Mouse (Mus musculus) forebrain, embryonic 11.5 days (tissue): Measurements from ENCODE around the gene Ptpn18. TPM values are rescaled to one million over a fixed set of nuclear protein-coding genes. Genes with fewer than 3 reads are reported as not detected.
A peak's percentile ranks its signal among the peaks of the same experiment; 100 is the strongest.
"Not testable (repeated sequence)": the region's sequence is repeated elsewhere in the genome, so short reads cannot be mapped to it uniquely, and the experiment has no call there.

Experiments used
- ATAC-seq: fragments of 200-750 bp; cut with Nextera tagmentation; replicated peaks from 2 replicates; pipeline ENCODE4 v1.8.0; 2017; ENCODE audit warnings: moderate TSS enrichment; ENCODE audit not compliant: low FRiP score
- DNase-seq: peaks from one replicate; pipeline ENCODE4 v3.0.0-alpha.2; 2017; ENCODE audit warnings: low spot score
- H3K27ac ChIP-seq: fragments of 300-500 bp; sonication (generic); 2 replicates; pipeline ENCODE4 v1.5.1; 2014; ENCODE audit warnings: low read depth, low read length
- H3K27me3 ChIP-seq: fragments of 300-500 bp; sonication (generic); 2 replicates; pipeline ENCODE4 v1.6.1; 2014; ENCODE audit warnings: mild to moderate bottlenecking, low read length, mixed read lengths; ENCODE audit not compliant: control insufficient read depth, insufficient read depth
- H3K36me3 ChIP-seq: fragments of 300-500 bp; sonication (generic); 2 replicates; pipeline ENCODE4 v1.6.1; 2014; ENCODE audit warnings: mild to moderate bottlenecking, low read length, moderate library complexity, mixed read lengths; ENCODE audit not compliant: control insufficient read depth, insufficient read depth
- H3K4me1 ChIP-seq: fragments of 300-500 bp; sonication (generic); replicated peaks from 2 replicates; pipeline ENCODE4 v1.6.1; 2014; ENCODE audit warnings: low read length, mixed read lengths; ENCODE audit not compliant: control insufficient read depth, insufficient read depth
- H3K4me2 ChIP-seq: fragments of 300-500 bp; sonication (generic); 2 replicates; pipeline ENCODE4 v1.6.1; 2014; ENCODE audit warnings: low read depth, mild to moderate bottlenecking, low read length, moderate library complexity, mixed read lengths; ENCODE audit not compliant: severe bottlenecking
- H3K4me3 ChIP-seq: fragments of 300-500 bp; sonication (generic); 2 replicates; pipeline ENCODE4 v1.5.1; 2014; ENCODE audit warnings: low read depth, low read length
- H3K9ac ChIP-seq: fragments of 300-500 bp; sonication (generic); 2 replicates; pipeline ENCODE4 v1.6.1; 2014; ENCODE audit warnings: low read length
- H3K9me3 ChIP-seq: fragments of 300-500 bp; sonication (generic); 2 replicates; pipeline ENCODE4 v1.6.1; 2016; ENCODE audit warnings: low read length, mixed read lengths; ENCODE audit not compliant: control insufficient read depth
- WGBS: fragments of 180-500 bp; shearing (Covaris S2); extraction: QIAGEN DNeasy Blood & Tissue Kit; methylation state at CpG from one replicate; pipeline ENCODE4 v1.1.7; 2014; 5-methylcytosine and 5-hydroxymethylcytosine counted together
- polyA plus RNA-seq: library from polyadenylated mRNA; unstranded; fragments of >200 nt; fragmentation: Nextera tagmentation; extraction: Ambion mirVana; gene quantifications from 2 replicates; pipeline ENCODE4 v1.2.1, GENCODE M21; 2014

The Ptpn18 gene
- polyA plus RNA-seq, 1 experiment from 2014 or later: 4.6 TPM

- WGBS: under 1% methylated on average over 30 of the region's 30 CpGs
- peaks cover 4% of the 10 kb centered on the region; the same call in 1 of the 2 replicates for H3K4me1 ChIP-seq
- peak; percentile 25 for ATAC-seq
- H3K4me2 ChIP-seq: peak overlapping the region; percentile 52
- peaks cover 13% of the 10 kb centered on the region; the same call in 1 of the 2 replicates for H3K9me3 ChIP-seq
- peak overlapping the region; percentile 59 for H3K4me3 ChIP-seq
- peak; percentile 94 for DNase-seq
- peak overlapping the region; percentile 84 for H3K9ac ChIP-seq
- H3K27me3 ChIP-seq: no peaks in the 10 kb centered on the region
- peak overlapping the region; percentile 65 for H3K27ac ChIP-seq
- H3K36me3 ChIP-seq: peaks cover 4% of the 10 kb centered on the region; the same call in 1 of the 2 replicates
Measured at GRCm38 (mm10) chr1:34434660-34435160, 24.9 kb upstream of the Ptpn18 start.

- Histone ChIP-seq H3K27ac (peak overlapping the region; percentile 65), H3K4me1 (peaks cover 4% of the 10 kb centered on the region; the same call in 1 of the 2 replicates), H3K4me2 (peak overlapping the region; percentile 52), H3K4me3 (peak overlapping the region; percentile 59), H3K36me3 (peaks cover 4% of the 10 kb centered on the region; the same call in 1 of the 2 replicates), H3K9ac (peak overlapping the region; percentile 84), H3K9me3 (peaks cover 6% of the 10 kb centered on the region; the same call in 1 of the 2 replicates), H3K27me3 (no peaks in the 10 kb centered on the region)
- WGBS: 35% methylated on average over 8 of the region's 8 CpGs
- ATAC-seq: no peak
- no peak for DNase-seq
Measured at GRCm38 (mm10) chr1:34435371-34436120, 24.0 kb upstream of the Ptpn18 start.

GRCm38 (mm10) chr1:34436374-34436773 lies 23.2 kb upstream of the Ptpn18 start:
- H3K9me3 ChIP-seq: peaks cover 4% of the 10 kb centered on the region; the same call in 1 of the 2 replicates
- no peak for DNase-seq
- 87% methylated on average over 3 of the region's 3 CpGs for WGBS

GRCm38 (mm10) chr1:34437366-34437765 lies 22.2 kb upstream of the Ptpn18 start:
- H3K4me3 ChIP-seq, H3K9me3 ChIP-seq, ATAC-seq, H3K27ac ChIP-seq, H3K4me1 ChIP-seq, H3K4me2 ChIP-seq, DNase-seq, H3K9ac ChIP-seq, H3K36me3 ChIP-seq, H3K27me3 ChIP-seq: not testable (repeated sequence)
- WGBS: 94% methylated on average over 7 of the region's 8 CpGs

More at GRCm38 (mm10) chr1:34436374-34436773, 23.2 kb upstream of the Ptpn18 start:
- H3K27me3 ChIP-seq: no peaks in the 10 kb centered on the region
- peaks cover 4% of the 10 kb centered on the region; the same call in 1 of the 2 replicates for H3K4me1 ChIP-seq
- no peak overlapping the region for H3K9ac ChIP-seq
- peaks cover 3% of the 10 kb centered on the region; the same call in 1 of the 2 replicates for H3K36me3 ChIP-seq
- H3K4me2 ChIP-seq: no peak overlapping the region
- no peak overlapping the region for H3K27ac ChIP-seq
- no peak overlapping the region for H3K4me3 ChIP-seq
- ATAC-seq: no peak

GRCm38 (mm10) chr1:34438381-34439051 lies 21.0 kb upstream of the Ptpn18 start:
- H3K4me3 ChIP-seq: peak overlapping the region; percentile 72
- ATAC-seq (no peak), DNase-seq (no peak)
- H3K9me3 ChIP-seq: no peaks in the 10 kb centered on the region
- peaks cover 4% of the 10 kb centered on the region; the same call in 1 of the 2 replicates for H3K4me1 ChIP-seq
- peak overlapping the region; percentile 56 for H3K9ac ChIP-seq
- WGBS: 41% methylated on average over 15 of the region's 20 CpGs
- peaks cover 2% of the 10 kb centered on the region; the same call in 1 of the 2 replicates for H3K36me3 ChIP-seq
- H3K27me3 ChIP-seq: no peaks in the 10 kb centered on the region
- H3K4me2 ChIP-seq: peak overlapping the region; percentile 74
- H3K27ac ChIP-seq: no peak overlapping the region

GRCm38 (mm10) chr1:34439215-34439960 lies 20.2 kb upstream of the Ptpn18 start, which contains the start of the genes Ccdc115 and Imp4:
TSS of gene Ccdc115 (minus strand) at chr1:34439672.
TSS of gene Imp4 (plus strand) at chr1:34439851.
- H3K27me3 ChIP-seq: no peaks in the 10 kb centered on the region
- no peaks in the 10 kb centered on the region for H3K9me3 ChIP-seq
- H3K9ac ChIP-seq: peak within 1 kb of the TSS; percentile 63
- DNase-seq: peak; percentile 96
- no peak within 1 kb of the TSS for H3K27ac ChIP-seq
- WGBS: under 1% methylated on average over 48 of the region's 48 CpGs
- peaks cover 4% of the 10 kb centered on the region; the same call in 1 of the 2 replicates for H3K4me1 ChIP-seq
- peak within 1 kb of the TSS; percentile 74 for H3K4me2 ChIP-seq
- peak within 1 kb of the TSS; percentile 72 for H3K4me3 ChIP-seq
- ATAC-seq: peak; percentile 95
- peaks cover 10% of the 10 kb centered on the region; the same call in 1 of the 2 replicates for H3K36me3 ChIP-seq

- ATAC-seq (no peak), DNase-seq (peak; percentile 45)
- Histone ChIP-seq H3K27me3 (no peaks in the 10 kb centered on the region), H3K27ac (no peak overlapping the region), H3K4me3 (peak overlapping the region; percentile 72), H3K4me1 (peaks cover 4% of the 10 kb centered on the region; the same call in 1 of the 2 replicates), H3K36me3 (peaks cover 10% of the 10 kb centered on the region; the same call in 1 of the 2 replicates), H3K4me2 (peak overlapping the region; percentile 62), H3K9ac (peak overlapping the region; percentile 63), H3K9me3 (no peaks in the 10 kb centered on the region)
- WGBS: 7% methylated on average over 31 of the region's 31 CpGs
Measured at GRCm38 (mm10) chr1:34439961-34440630, 19.5 kb upstream of the Ptpn18 start.
